Mouse (Mus musculus) heart, embryonic 13.5 days (tissue): Measurements from ENCODE around the gene A630001G21Rik. TPM values are rescaled to one million over a fixed set of nuclear protein-coding genes. Genes with fewer than 3 reads are reported as not detected.

Experiments used
- ATAC-seq: fragments of 200-750 bp; cut with Nextera tagmentation; 2 replicates; pipeline ENCODE4 v1.8.0; 2017; ENCODE audit warnings: moderate TSS enrichment; ENCODE audit not compliant: insufficient number of reproducible peaks, low FRiP score, low TSS enrichment; ENCODE audit errors: extremely low read depth
- H3K27ac ChIP-seq: fragments of 300-500 bp; sonication (generic); replicated peaks from 2 replicates; pipeline ENCODE4 v1.5.1; 2015; ENCODE audit warnings: moderate library complexity, mild to moderate bottlenecking, inconsistent platforms
- H3K27me3 ChIP-seq: fragments of 300-500 bp; sonication (generic); replicated peaks from 2 replicates; pipeline ENCODE4 v1.6.1; 2015; ENCODE audit warnings: mild to moderate bottlenecking, inconsistent platforms
- H3K36me3 ChIP-seq: fragments of 300-500 bp; sonication (generic); 2 replicates; pipeline ENCODE4 v1.6.1; 2015; ENCODE audit warnings: mild to moderate bottlenecking, inconsistent platforms
- H3K4me1 ChIP-seq: fragments of 300-500 bp; sonication (generic); 2 replicates; pipeline ENCODE4 v1.6.1; 2015; ENCODE audit warnings: inconsistent platforms
- H3K4me2 ChIP-seq: fragments of 300-500 bp; sonication (generic); 2 replicates; pipeline ENCODE4 v1.6.1; 2015; ENCODE audit warnings: inconsistent platforms, mild to moderate bottlenecking, moderate library complexity
- H3K4me3 ChIP-seq: fragments of 300-500 bp; sonication (generic); 2 replicates; pipeline ENCODE4 v1.5.1; 2015; ENCODE audit warnings: moderate library complexity, mild to moderate bottlenecking, inconsistent platforms
- H3K9ac ChIP-seq: fragments of 300-500 bp; sonication (generic); 2 replicates; pipeline ENCODE4 v1.6.1; 2015; ENCODE audit warnings: inconsistent platforms, mild to moderate bottlenecking, moderate library complexity
- H3K9me3 ChIP-seq: fragments of 300-500 bp; sonication (generic); 2 replicates; pipeline ENCODE4 v1.6.1; 2016; ENCODE audit warnings: inconsistent platforms
- WGBS: fragments of 180-500 bp; shearing (Covaris S2); methylation state at CpG from one replicate; pipeline ENCODE4 v1.1.7; 2015; ENCODE audit warnings: mixed read lengths; 5-methylcytosine and 5-hydroxymethylcytosine counted together
- polyA plus RNA-seq: library from polyadenylated mRNA; unstranded; fragments of >200 nt; fragmentation: Nextera tagmentation; extraction: Ambion mirVana; gene quantifications from 2 replicates; pipeline ENCODE4 v1.2.1, GENCODE M21; 2015

A630001G21Rik gene
- polyA plus RNA-seq, 1 experiment from 2014 or later, result 1.6 TPM

- no peak for ATAC-seq
- Histone ChIP-seq H3K36me3 (peaks cover 18% of the 10 kb centered on the region), H3K9me3 (no peaks in the 10 kb centered on the region), H3K27me3 (no peaks in the 10 kb centered on the region), H3K4me2 (no peak overlapping the region), H3K4me3 (no peak overlapping the region), H3K9ac (no peak overlapping the region), H3K27ac (no peak overlapping the region), H3K4me1 (peaks cover 46% of the 10 kb centered on the region)
- WGBS, result 73% methylated on average over 1 of the region's 1 CpGs
These were observed 21.3 kb upstream of the A630001G21Rik start for GRCm38 (mm10) chr1:85799776-85800175.

GRCm38 (mm10) chr1:85795196-85795595, 16.8 kb upstream of the A630001G21Rik start:
- H3K27me3 ChIP-seq, result no peaks in the 10 kb centered on the region
- WGBS, result 39% methylated on average over 3 of the region's 3 CpGs
- peaks cover 38% of the 10 kb centered on the region for H3K4me1 ChIP-seq
- no peak for ATAC-seq
- H3K36me3 ChIP-seq, result peaks cover 12% of the 10 kb centered on the region
- no peak overlapping the region for H3K27ac ChIP-seq
- H3K9me3 ChIP-seq, result no peaks in the 10 kb centered on the region
- H3K4me3 ChIP-seq, result peak overlapping the region; percentile 31
- H3K9ac ChIP-seq, result peak overlapping the region; percentile 59; the same call in 1 of the 2 replicates
- H3K4me2 ChIP-seq, result peak overlapping the region; percentile 84

GRCm38 (mm10) chr1:85794106-85794771, 15.8 kb upstream of the A630001G21Rik start:
- Histone ChIP-seq H3K4me2 (peak overlapping the region; percentile 84), H3K27me3 (no peaks in the 10 kb centered on the region)

GRCm38 (mm10) chr1:85793208-85794105, 15.0 kb upstream of the A630001G21Rik start, which contains the start of gene Cab39:
Gene Cab39 (plus strand): TSS chr1:85793441.
- peak within 1 kb of the TSS; percentile 99 for H3K9ac ChIP-seq
- peak; percentile 89 for ATAC-seq
- H3K27ac ChIP-seq, result peak within 1 kb of the TSS; percentile 97
- peak within 1 kb of the TSS; percentile 99 for H3K4me3 ChIP-seq
- H3K4me2 ChIP-seq, result peak within 1 kb of the TSS; percentile 84
- peaks cover 29% of the 10 kb centered on the region for H3K4me1 ChIP-seq
- H3K9me3 ChIP-seq, result no peaks in the 10 kb centered on the region
- H3K27me3 ChIP-seq, result no peaks in the 10 kb centered on the region
- H3K36me3 ChIP-seq, result peaks cover 12% of the 10 kb centered on the region
- under 1% methylated on average over 93 of the region's 118 CpGs for WGBS

More at GRCm38 (mm10) chr1:85794106-85794771, 15.8 kb upstream of the A630001G21Rik start:
- Histone ChIP-seq H3K36me3 (peaks cover 12% of the 10 kb centered on the region), H3K9ac (peak overlapping the region; percentile 99), H3K9me3 (no peaks in the 10 kb centered on the region), H3K27ac (peak overlapping the region; percentile 97), H3K4me1 (peaks cover 32% of the 10 kb centered on the region), H3K4me3 (peak overlapping the region; percentile 99)
- no peak; the same call in 1 of the 2 replicates for ATAC-seq
- under 1% methylated on average over 38 of the region's 38 CpGs for WGBS

GRCm38 (mm10) chr1:85791476-85791875, 13.0 kb upstream of the A630001G21Rik start:
- no peak overlapping the region for H3K4me3 ChIP-seq
- H3K27ac ChIP-seq, result no peak overlapping the region
- no peak overlapping the region for H3K9ac ChIP-seq
- no peaks in the 10 kb centered on the region for H3K9me3 ChIP-seq
- WGBS, result 79% methylated on average over 3 of the region's 3 CpGs
- peaks cover 19% of the 10 kb centered on the region for H3K4me1 ChIP-seq
- H3K36me3 ChIP-seq, result peaks cover 8% of the 10 kb centered on the region
- no peaks in the 10 kb centered on the region for H3K27me3 ChIP-seq
- no peak overlapping the region for H3K4me2 ChIP-seq
- no peak for ATAC-seq

GRCm38 (mm10) chr1:85790565-85790964, 12.1 kb upstream of the A630001G21Rik start:
- H3K36me3 ChIP-seq, result no peaks in the 10 kb centered on the region
- H3K9me3 ChIP-seq, result no peaks in the 10 kb centered on the region
- no peak overlapping the region for H3K27ac ChIP-seq
- no peak overlapping the region for H3K4me3 ChIP-seq
- H3K4me1 ChIP-seq, result peaks cover 14% of the 10 kb centered on the region
- ATAC-seq, result no peak
- 71% methylated on average over 3 of the region's 3 CpGs for WGBS
- H3K9ac ChIP-seq, result no peak overlapping the region
- no peak overlapping the region for H3K4me2 ChIP-seq
- H3K27me3 ChIP-seq, result no peaks in the 10 kb centered on the region

- Histone ChIP-seq H3K27ac (no peak overlapping the region), H3K4me1 (no peaks in the 10 kb centered on the region), H3K27me3 (no peaks in the 10 kb centered on the region), H3K9me3 (no peaks in the 10 kb centered on the region), H3K36me3 (no peaks in the 10 kb centered on the region), H3K4me2 (no peak overlapping the region), H3K9ac (no peak overlapping the region), H3K4me3 (no peak overlapping the region)
- 62% methylated on average over 4 of the region's 4 CpGs for WGBS
- ATAC-seq, result no peak
These were observed 1.2 kb upstream of the A630001G21Rik start for GRCm38 (mm10) chr1:85779428-85780180.

- Histone ChIP-seq H3K27ac (no peak overlapping the region), H3K9ac (no peak overlapping the region), H3K4me3 (no peak overlapping the region), H3K4me2 (no peak overlapping the region), H3K4me1 (no peaks in the 10 kb centered on the region), H3K36me3 (no peaks in the 10 kb centered on the region), H3K9me3 (no peaks in the 10 kb centered on the region), H3K27me3 (no peaks in the 10 kb centered on the region)
- ATAC-seq, result no peak
- 56% methylated on average over 3 of the region's 3 CpGs for WGBS
These were observed 569 bp upstream of the A630001G21Rik start for GRCm38 (mm10) chr1:85779012-85779411.

GRCm38 (mm10) chr1:85776154-85776553, 2.3 kb downstream of the A630001G21Rik start:
- no peaks in the 10 kb centered on the region for H3K9me3 ChIP-seq
- no peak for ATAC-seq
- WGBS, result 40% methylated on average over 10 of the region's 10 CpGs
- H3K4me2 ChIP-seq, result peak overlapping the region; percentile 21; the same call in 1 of the 2 replicates
- no peak overlapping the region for H3K27ac ChIP-seq
- no peaks in the 10 kb centered on the region for H3K27me3 ChIP-seq
- H3K4me3 ChIP-seq, result no peak overlapping the region
- no peak overlapping the region for H3K9ac ChIP-seq
- no peaks in the 10 kb centered on the region for H3K36me3 ChIP-seq
- no peaks in the 10 kb centered on the region for H3K4me1 ChIP-seq

- ATAC-seq, result no peak
- Histone ChIP-seq H3K4me3 (no peak overlapping the region), H3K27ac (no peak overlapping the region), H3K4me2 (no peak overlapping the region), H3K36me3 (no peaks in the 10 kb centered on the region), H3K27me3 (no peaks in the 10 kb centered on the region), H3K9me3 (no peaks in the 10 kb centered on the region), H3K4me1 (no peaks in the 10 kb centered on the region), H3K9ac (no peak overlapping the region)
- WGBS, result 72% methylated on average over 7 of the region's 7 CpGs
These were observed 3.3 kb downstream of the A630001G21Rik start for GRCm38 (mm10) chr1:85775136-85775535.

- Histone ChIP-seq H3K36me3 (no peaks in the 10 kb centered on the region), H3K4me3 (no peak overlapping the region), H3K27me3 (no peaks in the 10 kb centered on the region), H3K27ac (no peak overlapping the region), H3K9ac (no peak overlapping the region), H3K9me3 (no peaks in the 10 kb centered on the region), H3K4me1 (no peaks in the 10 kb centered on the region), H3K4me2 (no peak overlapping the region)
- no peak for ATAC-seq
- 59% methylated on average over 3 of the region's 3 CpGs for WGBS
These were observed 6.5 kb downstream of the A630001G21Rik start for GRCm38 (mm10) chr1:85771976-85772375.
